Mouse (Mus musculus): ENCODE measurements at regions not wholly inside any gene's neighbourhood (a gene's known extent, or its start where the extent isn't known, plus 50 kb on each side); places are given as distances from the start of the nearest gene placed in this dataset.

- TF ChIP-seq POLR2A (IDR thresholded peaks at IDR 0.05; ENCODE audit: insufficient read length, low read depth) (no peak), TCF12 (IDR thresholded peaks at IDR 0.05; ENCODE audit: insufficient read depth, poor library complexity, severe bottlenecking) (no peak), E2F4 (IDR thresholded peaks at IDR 0.05; ENCODE audit: insufficient read depth) (no peak), MAX (IDR thresholded peaks at IDR 0.05; ENCODE audit: low read depth) (no peak), SRF (IDR thresholded peaks at IDR 0.05; ENCODE audit: control insufficient read depth, insufficient read length, low read depth) (no peak), MYOG (IDR thresholded peaks at IDR 0.05; ENCODE audit: control insufficient read depth in 1 of 3, insufficient read depth in 1 of 3, insufficient read length in 2 of 3, low read depth in 2 of 3) (no peak), USF1 (IDR thresholded peaks at IDR 0.05; ENCODE audit: low read depth) (no peak)
Measured at GRCm38 (mm10) chr11:113184095-113184494, 402.1 kb downstream of the Sox9 start.

All from myocyte (in vitro differentiated cells).